Mouse (Mus musculus) spleen, adult 2 months (tissue): ENCODE results near the gene Smndc1. TPM values are rescaled to one million over a fixed set of nuclear protein-coding genes. Genes with fewer than 3 reads are reported as not detected.

Experiments
- DNase-seq, 2 experiments: peaks; one replicate each; pipeline versions ENCODE4 v3.0.0 to v3.0.0-alpha.2; 2012 to 2021; ENCODE audit warnings: low spot score in 2 of 2, low read depth in 1 of 2
- H3K27ac ChIP-seq: fragments of 200-500 bp; 2 replicates; pipeline ENCODE4 v1.5.1; 2012; ENCODE audit warnings: low read length, inconsistent platforms; ENCODE audit not compliant: insufficient read depth
- H3K27me3 ChIP-seq: fragments of 200-500 bp; 2 replicates; pipeline ENCODE4 v1.6.1; 2012; ENCODE audit warnings: mild to moderate bottlenecking, moderate library complexity, low read length, inconsistent platforms; ENCODE audit not compliant: control insufficient read depth, insufficient read depth
- H3K36me3 ChIP-seq: fragments of 200-500 bp; 2 replicates; pipeline ENCODE4 v1.6.1; 2012; ENCODE audit warnings: mild to moderate bottlenecking, low read length, inconsistent platforms; ENCODE audit not compliant: control insufficient read depth, insufficient read depth
- H3K4me1 ChIP-seq: fragments of 200-500 bp; 2 replicates; pipeline ENCODE4 v1.6.1; 2011; ENCODE audit warnings: inconsistent platforms; ENCODE audit not compliant: control insufficient read depth, insufficient read depth, insufficient read length
- H3K4me3 ChIP-seq: fragments of 200-500 bp; 2 replicates; pipeline ENCODE4 v1.5.1; 2011; ENCODE audit warnings: mild to moderate bottlenecking, inconsistent platforms; ENCODE audit not compliant: insufficient read depth, insufficient read length; ENCODE audit errors: extremely low read depth
- CTCF ChIP-seq: fragments of 200-500 bp; IDR thresholded peaks from 2 replicates; pipeline ENCODE4 v1.5.1; 2011; ENCODE audit warnings: mild to moderate bottlenecking, inconsistent platforms; ENCODE audit not compliant: insufficient read depth, insufficient read length, insufficient replicate concordance; ENCODE audit errors: extremely low read depth
- POLR2A ChIP-seq: fragments of 200-500 bp; IDR thresholded peaks from 2 replicates; pipeline ENCODE4 v1.6.1; 2011; ENCODE audit warnings: low read depth, low read length, inconsistent platforms
- WGBS: fragments of 180-500 bp; shearing (Covaris S2); methylation state at CpG from one replicate; pipeline ENCODE4 v1.1.7; 2018; 5-methylcytosine and 5-hydroxymethylcytosine counted together
- polyA plus RNA-seq: library from polyadenylated mRNA; depleted of rRNA; stranded (reverse); fragments of >200 nt; gene quantifications from 2 replicates; pipeline ENCODE4 v1.2.3, GENCODE M21; 2012

Smndc1 gene
- polyA plus RNA-seq, 1 experiment, result 3.1 TPM

DNA sequence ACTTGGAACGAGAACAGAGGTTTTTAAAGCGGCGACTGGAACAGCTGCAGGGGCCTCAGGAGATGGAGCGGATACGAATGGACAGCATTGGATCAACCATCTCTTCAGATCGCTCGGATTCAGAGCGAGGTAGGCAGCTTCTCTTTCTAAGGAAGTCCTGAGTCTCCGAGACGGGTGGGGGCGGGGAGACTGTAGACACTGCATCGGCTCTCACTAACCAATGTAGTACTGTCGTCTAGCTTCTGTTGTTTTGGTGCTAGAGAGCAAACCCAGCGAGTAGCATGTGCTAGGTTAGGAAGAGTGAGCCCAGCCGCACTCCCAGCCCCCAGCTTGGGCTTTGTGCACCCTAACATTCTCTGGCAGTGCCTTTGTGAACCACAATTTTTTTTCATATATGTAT, 20.1 kb downstream of the Smndc1 start:
- H3K27ac ChIP-seq, result no peak overlapping the region
- TF ChIP-seq CTCF (no peak), POLR2A (no peak)
- H3K27me3 ChIP-seq, result no peaks in the 10 kb centered on the region
- peaks cover 8% of the 10 kb centered on the region; the same call in 1 of the 2 replicates for H3K36me3 ChIP-seq
- no peaks in the 10 kb centered on the region for H3K4me1 ChIP-seq
- no peak for DNase-seq
- no peak overlapping the region for H3K4me3 ChIP-seq
- WGBS, result 91% methylated on average over 15 of the region's 15 CpGs

DNA sequence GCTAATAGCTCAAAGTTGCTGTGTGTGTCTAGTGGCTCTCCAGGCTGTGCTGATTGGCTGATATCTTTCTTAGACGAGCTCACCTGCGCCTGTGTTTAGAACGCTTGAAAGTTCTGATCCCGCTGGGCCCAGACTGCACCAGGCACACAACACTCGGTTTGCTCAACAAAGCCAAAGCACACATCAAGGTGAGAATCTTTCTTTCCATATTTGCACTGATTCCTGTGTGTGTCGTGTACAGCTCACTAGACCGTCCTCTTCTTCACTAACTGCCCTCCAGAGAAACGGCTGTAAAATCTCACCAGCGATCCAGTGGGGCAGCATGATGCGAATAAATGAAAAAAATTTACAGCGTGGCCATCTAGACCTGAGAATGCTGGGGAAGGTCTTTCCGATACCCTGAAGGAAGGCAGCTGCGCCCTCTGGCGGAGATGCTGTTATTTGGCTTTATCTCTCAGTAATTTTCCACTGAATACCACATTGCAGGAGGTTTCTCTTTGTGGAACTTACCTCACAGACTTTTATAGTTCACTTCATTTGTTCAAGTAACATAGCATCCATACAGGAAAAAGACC, 20.8 kb downstream of the Smndc1 start:
- peak in 1 of 2 experiments; percentile 67 for DNase-seq
- Histone ChIP-seq H3K36me3 (peaks cover 4% of the 10 kb centered on the region; the same call in 1 of the 2 replicates), H3K27me3 (no peaks in the 10 kb centered on the region), H3K4me3 (no peak overlapping the region), H3K27ac (no peak overlapping the region), H3K4me1 (no peaks in the 10 kb centered on the region)
- WGBS, result 47% methylated on average over 14 of the region's 14 CpGs
- TF ChIP-seq CTCF (peak; percentile 77; the same call in 1 of the 2 replicates), POLR2A (no peak)

DNA sequence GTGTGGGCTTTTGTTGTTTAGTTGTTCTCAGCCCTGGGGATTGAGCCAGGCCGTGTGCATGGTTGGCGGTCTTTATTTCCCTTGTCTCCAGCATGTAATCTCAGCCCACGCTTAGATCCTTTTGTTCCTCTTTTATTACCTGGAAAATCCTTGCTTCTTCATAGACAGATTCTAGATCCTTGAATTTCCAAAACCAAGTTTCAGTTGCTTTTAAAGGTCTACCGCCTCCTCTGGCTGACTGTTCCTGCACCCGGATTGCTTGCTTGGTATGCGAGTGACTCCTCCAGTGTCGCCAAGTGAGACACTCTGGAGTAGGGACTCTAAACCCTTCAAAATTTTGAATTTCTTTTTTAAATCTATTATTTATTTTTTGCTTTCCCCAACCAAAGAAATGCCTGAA, 23.5 kb downstream of the Smndc1 start:
- no peak for DNase-seq
- no peak overlapping the region for H3K4me3 ChIP-seq
- WGBS, result 93% methylated on average over 7 of the region's 7 CpGs
- TF ChIP-seq CTCF, result no peak
- TF ChIP-seq POLR2A, result no peak
- H3K36me3 ChIP-seq, result 0 out of 2 replicates have a peak, but pooled peaks cover 3% of the 10 kb centered on the region
- no peaks in the 10 kb centered on the region for H3K27me3 ChIP-seq
- no peaks in the 10 kb centered on the region for H3K4me1 ChIP-seq
- no peak overlapping the region for H3K27ac ChIP-seq

DNA sequence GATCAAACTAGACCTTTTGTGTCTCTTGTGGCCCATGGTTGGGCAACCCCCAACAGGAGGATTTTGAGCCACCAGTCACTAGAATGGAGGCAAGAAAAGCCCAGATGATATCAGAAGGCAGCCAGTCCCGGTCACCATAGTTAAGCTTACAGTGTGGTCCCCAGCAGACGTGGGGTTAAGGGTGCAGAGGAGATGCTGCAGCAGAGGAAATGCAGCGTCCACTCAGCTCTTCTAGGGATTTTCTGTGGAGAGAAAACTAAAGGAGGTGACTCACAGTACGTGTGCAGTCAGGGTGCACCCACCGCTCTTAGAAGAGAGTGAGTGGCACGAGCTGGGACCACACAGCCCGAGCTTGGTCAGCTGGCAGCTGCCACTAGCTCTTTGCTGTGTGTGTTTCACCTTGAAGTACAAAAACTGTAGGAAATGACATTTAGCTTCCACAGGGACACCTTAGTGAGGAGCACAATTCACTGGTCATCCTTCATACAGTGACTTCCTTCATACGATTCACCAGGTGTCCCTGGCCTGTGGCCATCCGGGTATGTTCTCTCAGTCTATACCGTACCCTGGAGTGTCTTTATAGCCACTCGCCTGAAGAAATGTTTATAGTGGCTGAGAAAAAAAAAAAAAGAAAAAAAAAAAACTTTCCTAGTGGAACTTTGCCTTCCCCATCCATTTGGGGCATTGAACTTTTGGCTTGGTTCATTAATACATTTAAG, 24.2 kb downstream of the Smndc1 start:
- 90% methylated on average over 11 of the region's 11 CpGs for WGBS

GRCm38 (mm10) chr19:53364963-53365362, 25.4 kb downstream of the Smndc1 start:
- Histone ChIP-seq H3K36me3 (no peaks in the 10 kb centered on the region), H3K4me3 (no peak overlapping the region), H3K4me1 (no peaks in the 10 kb centered on the region), H3K27me3 (no peaks in the 10 kb centered on the region), H3K27ac (no peak overlapping the region)
- TF ChIP-seq POLR2A (no peak), CTCF (no peak)
- WGBS, result 59% methylated on average over 9 of the region's 9 CpGs
- DNase-seq, result no peak

More for the DNA sequence above, 24.2 kb downstream of the Smndc1 start:
- Histone ChIP-seq H3K4me3 (no peak overlapping the region), H3K36me3 (no peaks in the 10 kb centered on the region), H3K27ac (no peak overlapping the region), H3K4me1 (no peaks in the 10 kb centered on the region), H3K27me3 (no peaks in the 10 kb centered on the region)
- DNase-seq, result no peak
- TF ChIP-seq POLR2A, result no peak
- no peak for TF ChIP-seq CTCF

- H3K4me3 ChIP-seq, result no peak overlapping the region
- H3K4me1 ChIP-seq, result no peaks in the 10 kb centered on the region
- H3K27ac ChIP-seq, result no peak overlapping the region
- no peaks in the 10 kb centered on the region for H3K36me3 ChIP-seq
- TF ChIP-seq CTCF (no peak), POLR2A (no peak)
- no peaks in the 10 kb centered on the region for H3K27me3 ChIP-seq
- 84% methylated on average over 2 of the region's 2 CpGs for WGBS
- DNase-seq, result no peak
Measured at GRCm38 (mm10) chr19:53364551-53364950, 25.8 kb downstream of the Smndc1 start.

GRCm38 (mm10) chr19:53362967-53363366, 27.4 kb downstream of the Smndc1 start:
- H3K27me3 ChIP-seq, result no peaks in the 10 kb centered on the region
- H3K27ac ChIP-seq, result no peak overlapping the region
- no peak for TF ChIP-seq CTCF
- TF ChIP-seq POLR2A, result no peak
- H3K4me1 ChIP-seq, result no peaks in the 10 kb centered on the region
- 49% methylated on average over 2 of the region's 2 CpGs for WGBS
- no peak overlapping the region for H3K4me3 ChIP-seq
- H3K36me3 ChIP-seq, result no peaks in the 10 kb centered on the region
- DNase-seq, result no peak
